Comparison of ENCODE assay signal across 14 mouse cellular contexts in the genomic region with DNA sequence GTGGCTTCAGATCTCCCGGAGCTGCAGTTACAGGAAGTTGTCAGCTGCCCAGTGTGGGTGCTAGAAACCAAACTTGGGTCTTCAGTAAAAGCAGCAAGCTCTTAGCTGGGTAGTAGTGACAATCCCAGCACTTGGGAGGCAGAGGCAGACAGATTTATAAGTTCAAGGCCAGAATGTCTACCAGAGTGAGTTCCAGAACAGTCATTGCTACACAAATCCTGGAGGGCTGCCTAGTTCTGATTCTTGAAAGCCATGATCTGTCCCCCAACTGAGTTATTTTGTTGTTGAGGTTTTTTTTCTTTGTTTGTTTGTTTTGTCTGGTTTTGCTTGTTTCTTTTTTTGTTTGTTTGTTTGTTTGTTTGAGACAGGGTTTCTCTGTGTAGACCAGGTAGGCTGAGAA. TPM values are rescaled to one million over a fixed set of nuclear protein-coding genes. Genes with fewer than 3 reads are reported as not detected.
DNase-seq lines count a peak whose midpoint lies in the region.
"Had no signal": no experiment of that assay in that cellular context is flagged by ENCODE, and none has a peak within 500 bp of the region (broad histone marks: within the 10 kb centered on the region; RNA-seq: fewer than 3 reads in every experiment).

No protein-coding gene starts in this region.

- DNase-seq in adrenal gland, adult (ENCODE audit: inconsistent age in 2 of 2, low spot score in 1 of 2): peak; percentile 42 to 79
- DNase-seq in adrenal gland, adult 18-20 months (ENCODE audit: low spot score in 2 of 2): no peak
- DNase-seq in adrenal gland, postnatal 14 days: peak; percentile 30
- no peak for DNase-seq in adrenal gland, postnatal 4 days (ENCODE audit: low spot score in 2 of 2)
- DNase-seq in adrenal gland, postnatal 36 days: peak; percentile 55 to 58
- no peak for DNase-seq in thymus, postnatal 0 days (ENCODE audit: low spot score)
- DNase-seq: cerebellum, adult 9-10 months; heart, adult 11 months had no signal

RNA-seq across cellular contexts. Expression of a gene that starts 11.0 kb away (rescaled TPM):
- under 1 TPM; 0.33 to 0.42 TPM for total RNA-seq in adrenal gland, adult 18-20 months (2021)
- 1.0 and 1.1 TPM in 2 replicates for total RNA-seq in adrenal gland, postnatal 14 days (2021)
- 1 to 10 TPM; 3.7 to 4.8 TPM for total RNA-seq in adrenal gland, postnatal 4 days (2021)
- under 1 TPM; 0.43 to 0.72 TPM for total RNA-seq in adrenal gland, postnatal 36 days (2021)
- 0.20 and 0.41 TPM in 2 replicates for polyA plus RNA-seq in thymus, postnatal 0 days (2015; fragmentation: Nextera tagmentation; extraction: Ambion mirVana)
- total RNA-seq: G1E; heart, adult 8-10 months; heart, postnatal 25 days; hematopoietic stem cell, adult 5-6 weeks had no signal
- polyA plus RNA-seq: activated CD4-positive, CD25-positive, alpha-beta regulatory T cell, adult 4 months; G1E; kidney, adult 2 months had no signal

RNA-seq across cellular contexts. Expression of a gene that starts 11.1 kb away (rescaled TPM):
- 10 to 100 TPM; 28.9 to 34.6 TPM for total RNA-seq in adrenal gland, adult 18-20 months (2021)
- total RNA-seq in adrenal gland, postnatal 14 days (2021): 31.5 and 42.3 TPM in 2 replicates
- total RNA-seq in adrenal gland, postnatal 4 days (2021): 10 to 100 TPM; 39.4 to 41.5 TPM
- 10 to 100 TPM; 30.8 to 32.1 TPM for total RNA-seq in adrenal gland, postnatal 36 days (2021)
- polyA plus RNA-seq in thymus, postnatal 0 days (2015; fragmentation: Nextera tagmentation; extraction: Ambion mirVana): 39.0 and 39.1 TPM in 2 replicates

Comparison
In these comparisons a context has a peak if more than half of its experiments do, and no peak if none do; other contexts are left out.
1. DNase-seq: peak in adrenal gland, adult (2 of 2), adrenal gland, postnatal 14 days (single experiment) and adrenal gland, postnatal 36 days (2 of 2); none in adrenal gland, adult 18-20 months (0 of 2), adrenal gland, postnatal 4 days (0 of 2) and thymus, postnatal 0 days (single experiment).